Mouse (Mus musculus) lung, postnatal 0 days (tissue): ENCODE measurements around the gene Rps6kb2.

Experiments
- CTCF ChIP-seq: IDR thresholded peaks from 2 replicates; pipeline ENCODE4 v1.5.1; 2016; ENCODE audit warnings: antibody characterized with exemption, mild to moderate bottlenecking
- EP300 ChIP-seq: IDR thresholded peaks from 2 replicates; pipeline ENCODE4 v1.6.1; 2016; ENCODE audit warnings: antibody characterized with exemption, mild to moderate bottlenecking, control low read depth

GRCm38 (mm10) chr19:4164721-4165120 is 1.6 kb upstream of the Rps6kb2 start:
- TF ChIP-seq CTCF: no peak
- TF ChIP-seq EP300: no peak
